Mouse (Mus musculus) limb, embryonic 15.5 days (tissue): ENCODE data around the gene Map3k3. TPM values are rescaled to one million over a fixed set of nuclear protein-coding genes. Genes with fewer than 3 reads are reported as not detected.
"Not testable (repeated sequence)": the region's sequence is repeated elsewhere in the genome, so short reads cannot be mapped to it uniquely, and the experiment has no call there.

Experiments
- ATAC-seq: fragments of 200-750 bp; cut with Nextera tagmentation; 2 replicates; pipeline ENCODE4 v1.8.0; 2017; ENCODE audit warnings: low read depth, moderate TSS enrichment; ENCODE audit not compliant: insufficient number of reproducible peaks, low FRiP score, low TSS enrichment
- H3K27ac ChIP-seq: fragments of 300-500 bp; sonication (generic); 2 replicates; pipeline ENCODE4 v1.5.1; 2015; ENCODE audit warnings: moderate library complexity, mild to moderate bottlenecking, inconsistent platforms
- H3K27me3 ChIP-seq: fragments of 300-500 bp; sonication (generic); 2 replicates; pipeline ENCODE4 v1.6.1; 2015; ENCODE audit warnings: inconsistent platforms
- H3K36me3 ChIP-seq: fragments of 300-500 bp; sonication (generic); 2 replicates; pipeline ENCODE4 v1.6.1; 2015; ENCODE audit warnings: inconsistent platforms
- H3K4me1 ChIP-seq: fragments of 300-500 bp; sonication (generic); 2 replicates; pipeline ENCODE4 v1.6.1; 2015; ENCODE audit warnings: inconsistent platforms
- H3K4me2 ChIP-seq: fragments of 300-500 bp; sonication (generic); 2 replicates; pipeline ENCODE4 v1.6.1; 2015; ENCODE audit warnings: mild to moderate bottlenecking, inconsistent platforms
- H3K4me3 ChIP-seq: fragments of 300-500 bp; sonication (generic); 2 replicates; pipeline ENCODE4 v1.5.1; 2015; ENCODE audit warnings: mild to moderate bottlenecking, inconsistent platforms
- H3K9ac ChIP-seq: fragments of 300-500 bp; sonication (generic); 2 replicates; pipeline ENCODE4 v1.6.1; 2015; ENCODE audit warnings: inconsistent platforms
- H3K9me3 ChIP-seq: fragments of 300-500 bp; sonication (generic); 2 replicates; pipeline ENCODE4 v1.6.1; 2016; ENCODE audit warnings: inconsistent platforms
- WGBS: fragments of 180-500 bp; shearing (Covaris S2); methylation state at CpG from one replicate; pipeline ENCODE4 v1.1.7; 2015; 5-methylcytosine and 5-hydroxymethylcytosine counted together
- polyA plus RNA-seq: library from polyadenylated mRNA; unstranded; fragments of >200 nt; fragmentation: Nextera tagmentation; extraction: Ambion mirVana; gene quantifications from 2 replicates; pipeline ENCODE4 v1.2.1, GENCODE M21; 2015

The Map3k3 gene
- polyA plus RNA-seq, 1 experiment from 2014 or later: 27.2 TPM

- 0 out of 2 replicates have a peak overlapping the region, but pooled peaks have one; percentile 22 for H3K27ac ChIP-seq
- WGBS: 85% methylated on average over 1 of the region's 1 CpGs
- H3K9ac ChIP-seq: no peak overlapping the region
- no peaks in the 10 kb centered on the region for H3K9me3 ChIP-seq
- no peak overlapping the region for H3K4me3 ChIP-seq
- no peak for ATAC-seq
- no peaks in the 10 kb centered on the region for H3K4me1 ChIP-seq
- peaks cover 9% of the 10 kb centered on the region; the same call in 1 of the 2 replicates for H3K36me3 ChIP-seq
- H3K4me2 ChIP-seq: no peak overlapping the region
- H3K27me3 ChIP-seq: no peaks in the 10 kb centered on the region
These were observed 13.8 kb downstream of the Map3k3 start for GRCm38 (mm10) chr11:106098223-106098622.

- Histone ChIP-seq H3K36me3 (peaks cover 9% of the 10 kb centered on the region; the same call in 1 of the 2 replicates), H3K4me3 (no peak overlapping the region), H3K4me1 (no peaks in the 10 kb centered on the region), H3K4me2 (no peak overlapping the region), H3K27me3 (no peaks in the 10 kb centered on the region), H3K9ac (no peak overlapping the region), H3K27ac (no peak overlapping the region; the same call in 1 of the 2 replicates), H3K9me3 (no peaks in the 10 kb centered on the region)
- 77% methylated on average over 3 of the region's 3 CpGs for WGBS
- ATAC-seq: no peak
These were observed 18.5 kb downstream of the Map3k3 start for GRCm38 (mm10) chr11:106102866-106103265.

DNA sequence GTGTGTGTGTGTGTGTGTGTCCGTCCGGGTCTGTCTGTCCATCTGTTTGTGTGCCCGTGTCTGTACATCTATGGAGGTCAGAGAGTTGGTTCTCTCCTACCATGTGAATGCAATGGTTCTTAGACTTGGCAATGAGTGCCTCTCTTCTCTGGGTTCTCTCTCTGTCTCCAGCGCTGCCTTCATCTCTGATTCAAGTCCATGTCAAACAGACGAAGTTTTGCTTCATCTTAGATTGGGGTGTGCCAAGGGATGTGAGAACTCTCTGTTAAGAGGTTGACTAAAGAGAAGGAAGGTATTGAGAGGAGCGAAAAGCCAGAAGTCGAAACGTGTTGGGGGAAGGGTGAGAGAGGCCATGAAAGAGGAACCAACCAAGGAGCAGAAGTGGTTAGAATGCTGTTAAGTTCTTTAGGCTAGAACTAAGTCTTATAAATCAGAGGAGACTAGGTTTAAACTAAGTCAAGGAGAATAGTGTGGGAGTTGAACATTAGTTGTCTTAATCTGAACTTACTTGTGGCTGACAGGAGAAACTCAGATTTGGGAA is 21.7 kb downstream of the Map3k3 start:
- 82% methylated on average over 8 of the region's 8 CpGs for WGBS
- Histone ChIP-seq H3K27me3 (no peaks in the 10 kb centered on the region), H3K4me3 (no peak overlapping the region), H3K4me2 (no peak overlapping the region), H3K36me3 (0 out of 2 replicates have a peak, but pooled peaks cover 7% of the 10 kb centered on the region), H3K9ac (no peak overlapping the region), H3K9me3 (no peaks in the 10 kb centered on the region), H3K4me1 (no peaks in the 10 kb centered on the region), H3K27ac (no peak overlapping the region)
- ATAC-seq: no peak

DNA sequence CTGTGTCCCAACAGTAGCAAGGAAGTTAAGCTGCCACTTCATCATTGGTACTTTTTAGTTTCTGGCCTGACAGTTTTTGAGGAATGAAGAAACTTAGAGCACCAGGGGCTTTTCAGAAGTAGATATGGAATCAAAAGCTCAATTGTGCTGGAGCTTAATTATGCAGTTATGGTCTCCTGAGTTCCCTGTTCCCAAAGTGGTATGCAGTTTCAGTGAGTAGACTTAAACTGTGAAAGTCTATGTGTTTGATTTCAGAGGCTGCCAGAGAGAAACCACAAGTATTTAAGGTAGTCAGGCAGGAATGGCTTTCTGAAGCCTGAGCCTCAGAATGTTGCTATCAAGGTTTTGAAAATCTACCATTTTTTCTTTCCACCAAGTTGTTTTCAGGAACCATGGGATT is 27.3 kb downstream of the Map3k3 start:
- no peak for ATAC-seq
- peak overlapping the region; percentile 48 for H3K27ac ChIP-seq

DNA sequence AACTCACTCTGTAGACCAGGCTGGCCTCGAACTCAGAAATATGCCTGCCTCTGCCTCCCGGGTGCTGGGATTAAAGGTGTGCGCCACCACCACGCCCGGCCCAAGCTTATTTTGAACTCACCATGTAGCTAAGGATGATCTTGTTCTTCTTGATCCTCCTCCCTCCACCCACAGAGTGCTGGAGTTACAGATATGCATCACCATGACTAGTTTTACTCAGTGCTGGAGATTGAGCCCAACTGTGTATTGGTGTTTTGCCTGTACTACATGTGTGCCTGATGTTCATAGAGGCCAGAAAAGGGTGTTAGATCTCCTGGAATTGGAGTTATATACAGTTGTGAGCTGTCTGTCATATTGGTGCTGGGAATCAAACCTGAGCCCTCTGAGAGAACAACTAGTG is 37.8 kb downstream of the Map3k3 start:
- H3K9ac ChIP-seq: no peak overlapping the region
- no peak overlapping the region for H3K27ac ChIP-seq
- ATAC-seq: no peak
- H3K36me3 ChIP-seq: peaks cover 70% of the 10 kb centered on the region
- H3K4me2 ChIP-seq: no peak overlapping the region
- H3K4me1 ChIP-seq: no peaks in the 10 kb centered on the region
- no peaks in the 10 kb centered on the region for H3K27me3 ChIP-seq
- WGBS: 92% methylated on average over 5 of the region's 5 CpGs
- no peaks in the 10 kb centered on the region for H3K9me3 ChIP-seq
- H3K4me3 ChIP-seq: no peak overlapping the region

More for the DNA sequence above, 27.3 kb downstream of the Map3k3 start:
- Histone ChIP-seq H3K27me3 (no peaks in the 10 kb centered on the region), H3K9me3 (no peaks in the 10 kb centered on the region), H3K4me1 (no peaks in the 10 kb centered on the region), H3K36me3 (peaks cover 45% of the 10 kb centered on the region), H3K4me3 (no peak overlapping the region), H3K4me2 (no peak overlapping the region), H3K9ac (no peak overlapping the region)

GRCm38 (mm10) chr11:106122736-106123135 is 38.3 kb downstream of the Map3k3 start:
- 81% methylated on average over 3 of the region's 3 CpGs for WGBS
- Histone ChIP-seq H3K36me3 (peaks cover 65% of the 10 kb centered on the region), H3K4me1 (no peaks in the 10 kb centered on the region), H3K9me3 (no peaks in the 10 kb centered on the region), H3K4me3 (no peak overlapping the region), H3K4me2 (no peak overlapping the region), H3K27ac (no peak overlapping the region), H3K9ac (no peak overlapping the region), H3K27me3 (no peaks in the 10 kb centered on the region)
- no peak for ATAC-seq

GRCm38 (mm10) chr11:106124784-106125183 is 40.4 kb downstream of the Map3k3 start:
- no peak overlapping the region for H3K4me3 ChIP-seq
- H3K9ac ChIP-seq: no peak overlapping the region
- 73% methylated on average over 4 of the region's 4 CpGs for WGBS
- H3K27ac ChIP-seq: no peak overlapping the region
- H3K4me2 ChIP-seq: no peak overlapping the region
- ATAC-seq: no peak
- H3K27me3 ChIP-seq: no peaks in the 10 kb centered on the region
- peaks cover 63% of the 10 kb centered on the region for H3K36me3 ChIP-seq
- H3K4me1 ChIP-seq: no peaks in the 10 kb centered on the region
- H3K9me3 ChIP-seq: no peaks in the 10 kb centered on the region

DNA sequence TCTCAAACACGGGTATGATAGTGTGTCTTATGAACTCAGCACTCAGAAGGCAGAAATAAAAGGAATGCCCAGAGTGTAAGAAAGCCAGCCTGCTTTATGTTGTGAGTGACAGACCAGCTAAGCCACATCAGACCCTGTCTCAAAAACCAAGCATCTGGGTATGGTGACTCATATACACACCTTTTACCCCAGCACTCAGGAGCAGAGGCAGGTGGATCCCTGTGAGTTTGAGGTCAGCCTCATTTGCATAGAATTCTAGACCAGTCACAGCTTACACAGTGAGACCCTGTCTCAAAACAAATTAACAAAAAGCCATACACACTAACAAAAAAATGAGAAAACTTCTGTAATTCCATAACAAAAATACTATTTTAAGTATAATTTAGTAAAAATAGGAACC is 41.4 kb downstream of the Map3k3 start:
- H3K4me2 ChIP-seq: no peak overlapping the region
- no peak overlapping the region for H3K9ac ChIP-seq
- no peaks in the 10 kb centered on the region for H3K4me1 ChIP-seq
- no peak overlapping the region for H3K4me3 ChIP-seq
- no peak for ATAC-seq
- no peaks in the 10 kb centered on the region for H3K27me3 ChIP-seq
- H3K27ac ChIP-seq: no peak overlapping the region
- H3K36me3 ChIP-seq: peaks cover 64% of the 10 kb centered on the region
- 71% methylated on average over 1 of the region's 1 CpGs for WGBS
- H3K9me3 ChIP-seq: no peaks in the 10 kb centered on the region

DNA sequence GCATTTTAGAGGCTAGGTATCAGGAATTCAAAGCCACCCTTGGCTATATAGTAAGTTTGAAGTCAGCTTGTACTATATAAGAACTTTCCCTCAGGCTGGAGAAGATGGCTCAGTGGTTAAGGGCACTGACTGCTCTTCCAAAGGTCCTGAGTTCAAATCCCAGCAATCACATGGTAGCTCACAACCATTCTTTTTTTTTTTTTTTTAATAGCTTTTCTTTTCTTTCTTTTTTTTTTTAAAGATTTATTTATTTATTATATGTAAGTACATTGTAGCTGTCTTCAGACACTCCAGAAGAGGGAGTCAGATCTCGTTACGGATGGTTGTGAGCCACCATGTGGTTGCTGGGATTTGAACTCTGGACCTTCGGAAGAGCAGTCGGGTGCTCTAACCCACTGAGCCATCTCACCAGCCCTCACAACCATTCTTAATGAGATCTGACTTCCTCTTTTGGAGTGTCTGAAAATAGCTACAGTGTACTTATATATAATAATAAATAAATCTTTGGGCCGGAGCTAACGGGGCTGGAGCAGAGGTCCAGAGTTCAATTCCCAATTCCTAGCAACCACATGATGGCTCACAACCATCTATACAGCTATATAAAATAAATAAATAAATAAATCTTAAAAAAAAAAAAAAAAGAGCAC is 42.4 kb downstream of the Map3k3 start:
- 94% methylated on average over 6 of the region's 6 CpGs for WGBS
- H3K9ac ChIP-seq, H3K4me1 ChIP-seq, ATAC-seq, H3K27me3 ChIP-seq, H3K4me3 ChIP-seq, H3K27ac ChIP-seq, H3K4me2 ChIP-seq, H3K9me3 ChIP-seq: not testable (repeated sequence)
- peaks cover 59% of the 10 kb centered on the region for H3K36me3 ChIP-seq

DNA sequence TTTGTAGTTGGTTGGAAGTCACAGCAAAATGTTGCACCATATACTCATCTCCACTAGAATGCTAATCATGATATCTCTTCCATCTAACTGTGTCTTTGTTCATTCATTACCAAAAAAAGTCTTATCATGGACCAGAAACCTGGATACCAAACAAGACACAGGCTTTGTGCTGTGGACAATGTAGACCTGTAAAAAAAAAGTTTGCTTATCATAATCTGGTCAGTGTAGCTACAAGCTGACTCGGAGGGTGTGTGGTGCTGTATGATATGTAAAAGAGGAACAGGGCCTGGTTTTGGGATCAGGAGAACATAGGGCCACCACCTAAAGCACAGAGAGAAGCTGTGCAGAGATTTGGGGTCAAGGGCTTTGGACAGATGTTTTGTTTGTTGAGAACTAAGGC is 45.1 kb downstream of the Map3k3 start:
- no peaks in the 10 kb centered on the region for H3K4me1 ChIP-seq
- no peaks in the 10 kb centered on the region for H3K9me3 ChIP-seq
- no peak overlapping the region for H3K4me3 ChIP-seq
- no peak for ATAC-seq
- H3K36me3 ChIP-seq: peaks cover 46% of the 10 kb centered on the region
- no peak overlapping the region for H3K9ac ChIP-seq
- no peaks in the 10 kb centered on the region for H3K27me3 ChIP-seq
- no peak overlapping the region for H3K4me2 ChIP-seq
- WGBS: 93% methylated on average over 1 of the region's 1 CpGs
- no peak overlapping the region for H3K27ac ChIP-seq

DNA sequence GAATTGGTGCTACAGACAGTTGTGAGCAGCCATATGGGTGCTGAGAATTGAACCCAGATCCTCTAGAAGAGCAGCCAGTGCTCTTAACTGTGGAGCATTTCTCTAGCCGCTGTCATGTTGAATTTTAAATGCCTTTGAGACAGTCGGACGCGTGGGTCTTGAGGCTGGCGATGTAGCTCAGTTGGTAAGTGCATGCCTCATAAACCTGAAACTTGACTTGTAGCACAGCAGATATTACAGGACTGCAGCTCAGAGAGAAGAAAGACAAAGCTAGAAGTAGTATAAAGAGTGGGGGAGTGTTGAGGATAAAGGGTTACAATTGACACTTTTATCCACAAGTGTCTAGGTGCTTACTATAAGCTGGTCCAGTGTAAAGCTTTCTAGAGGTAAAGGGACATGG is 48.1 kb downstream of the Map3k3 start:
- H3K4me2 ChIP-seq: no peak overlapping the region
- WGBS: 94% methylated on average over 5 of the region's 5 CpGs
- H3K4me3 ChIP-seq: no peak overlapping the region
- H3K9me3 ChIP-seq: no peaks in the 10 kb centered on the region
- H3K9ac ChIP-seq: no peak overlapping the region
- no peak for ATAC-seq
- no peaks in the 10 kb centered on the region for H3K27me3 ChIP-seq
- H3K36me3 ChIP-seq: peaks cover 47% of the 10 kb centered on the region
- H3K4me1 ChIP-seq: peaks cover 4% of the 10 kb centered on the region; the same call in 1 of the 2 replicates
- H3K27ac ChIP-seq: no peak overlapping the region

DNA sequence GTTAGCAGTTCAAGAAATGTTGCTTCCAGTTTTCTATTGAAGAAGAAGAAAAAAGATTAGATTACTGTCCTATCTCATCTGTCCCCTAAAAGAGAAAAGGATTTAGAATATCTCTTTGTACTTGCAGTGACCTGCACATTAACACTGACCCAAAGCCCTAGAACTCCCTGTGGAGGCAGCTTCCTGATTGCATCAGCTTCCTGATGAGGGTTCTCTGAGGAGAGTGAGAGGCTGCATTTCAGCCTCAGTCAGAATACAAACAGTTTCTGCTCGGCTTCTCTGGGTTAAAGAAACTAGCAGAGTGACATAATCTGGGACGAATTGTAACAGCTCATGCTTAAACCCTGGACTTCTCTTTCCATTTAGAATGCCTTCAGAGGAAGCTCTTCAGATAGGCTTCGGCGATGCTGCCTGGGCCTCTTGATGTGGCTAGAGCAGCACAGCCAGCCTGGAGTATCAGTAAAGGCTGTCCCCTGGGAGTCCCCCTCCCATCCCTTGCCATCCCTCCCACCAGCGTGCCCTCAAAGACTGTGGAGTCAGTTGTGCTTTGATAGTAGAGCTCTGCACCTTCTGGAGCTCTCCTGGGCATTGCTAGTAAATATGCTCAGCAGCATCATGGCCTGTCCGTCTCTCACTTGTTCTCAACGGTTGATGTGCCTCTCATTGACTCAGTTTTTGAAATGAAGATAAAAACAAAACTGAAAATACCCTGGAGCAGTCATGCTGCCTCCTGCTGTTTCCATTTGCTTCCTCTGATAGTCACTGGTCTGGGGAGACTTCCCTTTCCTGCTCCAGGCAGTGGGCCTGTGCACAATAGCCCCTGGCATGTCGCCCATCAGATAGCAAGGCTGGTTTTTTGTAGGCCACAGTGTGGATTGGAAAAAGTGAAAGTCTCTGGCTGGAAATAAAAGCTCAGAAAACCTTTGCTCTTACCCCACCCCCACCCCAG is 50.4 kb downstream of the Map3k3 start:
- Histone ChIP-seq H3K36me3 (peaks cover 40% of the 10 kb centered on the region), H3K4me1 (peaks cover 4% of the 10 kb centered on the region; the same call in 1 of the 2 replicates), H3K4me2 (0 out of 2 replicates have a peak overlapping the region, but pooled peaks have one; percentile 12), H3K27me3 (no peaks in the 10 kb centered on the region), H3K9me3 (no peaks in the 10 kb centered on the region), H3K9ac (no peak overlapping the region), H3K27ac (peak overlapping the region; percentile 71), H3K4me3 (no peak overlapping the region)
- ATAC-seq: no peak
- 51% methylated on average over 8 of the region's 8 CpGs for WGBS
